ENCODE assay signal across 23 mouse cellular contexts in genomic region chr2:93765721-93766120, GRCm38 (mm10). TPM values are rescaled to one million over a fixed set of nuclear protein-coding genes. Genes with fewer than 3 reads are reported as not detected.
DNase-seq lines count a peak whose midpoint lies in the region; ATAC-seq and TF ChIP-seq lines count a peak whose summit lies in the region.
"Had no signal": no experiment of that assay in that cellular context is flagged by ENCODE, and none has a peak within 500 bp of the region (broad histone marks: within the 10 kb centered on the region; RNA-seq: fewer than 3 reads in every experiment).

No protein-coding gene starts in this region.

- no peak overlapping the region for H3K4me3 ChIP-seq in CH12.LX (replicated peaks in 1 of 3; ENCODE audit: low read depth in 2 of 3, low read length in 2 of 3, poor library complexity in 1 of 3)
- no peak overlapping the region for H3K4me3 ChIP-seq in ES-E14 (ENCODE audit: insufficient read depth in 1 of 2, low read depth in 1 of 2, low read length in 2 of 2, poor library complexity in 1 of 2, severe bottlenecking in 1 of 2)
- no peak overlapping the region for H3K4me3 ChIP-seq in forebrain, embryonic 15.5 days
- H3K4me3 ChIP-seq: embryonic facial prominence, embryonic 13.5 days; embryonic facial prominence, embryonic 15.5 days; erythroblast, embryonic 14.5 days; forebrain, embryonic 10.5 days; forebrain, embryonic 12.5 days had no signal

- in situ Hi-C loops in CH12.LX (cut with MboI; ENCODE audit: low pct_ligation_motif_present, low pct_unique_long_range_greater_than_20kb, low sequenced_read_pairs) (loop anchor here (25.0 kb wide), 1 partner anchor 553 kb away; no protein-coding TSS in a partner anchor), ES-E14 (cut with MboI; ENCODE audit: low sequenced_read_pairs in 2 of 2, unreplicated experiment in 2 of 2) (no loop called here)

- 89% methylated on average over 5 of the region's 5 CpGs for WGBS in forebrain, embryonic 15.5 days

- no peak for TF ChIP-seq RAD21 in CH12.LX (IDR thresholded peaks at IDR 0.05; ENCODE audit: low read depth, low read length)

- no peak for TF ChIP-seq EP300 in CH12.LX (IDR thresholded peaks at IDR 0.05; ENCODE audit: low read length)

- H3K4me1 ChIP-seq in CH12.LX (ENCODE audit: control insufficient read depth in 1 of 2, insufficient read depth in 2 of 2) (peaks cover 2 to 31% of the 10 kb centered on the region in 2 experiments; a peak in 3 of 4 replicates), ES-E14 (ENCODE audit: control insufficient read depth in 2 of 2, insufficient read depth in 2 of 2, low read length in 2 of 2, poor library complexity in 1 of 2) (no peaks in the 10 kb centered on the region)
- no peaks in the 10 kb centered on the region for H3K4me1 ChIP-seq in forebrain, embryonic 15.5 days
- H3K4me1 ChIP-seq: forebrain, embryonic 12.5 days had no signal

- no peaks in the 10 kb centered on the region for H3K27me3 ChIP-seq in CH12.LX (replicated peaks)
- H3K27me3 ChIP-seq in forebrain, embryonic 15.5 days: no peaks in the 10 kb centered on the region
- H3K27me3 ChIP-seq: embryonic facial prominence, embryonic 13.5 days; embryonic facial prominence, embryonic 15.5 days; forebrain, embryonic 12.5 days; Patski had no signal

- H3K4me2 ChIP-seq in CH12.LX (ENCODE audit: insufficient read depth, low read depth, poor library complexity, severe bottlenecking): no peak overlapping the region
- no peak overlapping the region for H3K4me2 ChIP-seq in forebrain, embryonic 15.5 days (replicated peaks)
- H3K4me2 ChIP-seq: embryonic facial prominence, embryonic 13.5 days; embryonic facial prominence, embryonic 15.5 days; forebrain, embryonic 12.5 days had no signal

- dilution Hi-C loops in CH12.LX (cut with MboI; ENCODE audit: extremely low pct_ligation_motif_present, extremely low pct_unique_long_range_greater_than_20kb, low sequenced_read_pairs): no loop called here

- no peak for TF ChIP-seq POLR2A in CH12.LX (IDR thresholded peaks at IDR 0.05; ENCODE audit: low read depth, low read length)

- DNase-seq in CH12.LX (ENCODE audit: extremely low read depth) (no peak), ES-E14 (ENCODE audit: low read depth, low spot score) (no peak)
- peak; percentile 12 for DNase-seq in T-cell, adult 2 months (ENCODE audit: low spot score)
- DNase-seq in urinary bladder, postnatal 25 days (ENCODE audit: low spot score): no peak
- DNase-seq: adrenal gland, adult 2 months; adrenal gland, postnatal 10 days; adrenal gland, postnatal 25 days; cerebellum, adult 11 months; cerebellum, adult 18-20 months; cerebellum, adult 8-10 months; cerebellum, adult 9-11 months; cerebellum, postnatal 14 days; cerebellum, postnatal 36 days; embryo, embryonic 11 days; forebrain, postnatal 0 days had no signal

- H3K27ac ChIP-seq in CH12.LX (ENCODE audit: insufficient read depth, low read depth) (no peak overlapping the region), ES-E14 (ENCODE audit: insufficient read depth, low read depth, low read length, poor library complexity, severe bottlenecking) (0 out of 2 replicates have a peak overlapping the region, but pooled peaks have one; percentile 11)
- no peak overlapping the region for H3K27ac ChIP-seq in forebrain, embryonic 15.5 days (replicated peaks)
- H3K27ac ChIP-seq: embryonic facial prominence, embryonic 13.5 days; embryonic facial prominence, embryonic 15.5 days; forebrain, embryonic 10.5 days; forebrain, embryonic 12.5 days had no signal

- H3K9ac ChIP-seq in CH12.LX (ENCODE audit: insufficient read depth, low read depth): no peak overlapping the region
- no peak overlapping the region for H3K9ac ChIP-seq in ES-E14 (ENCODE audit: insufficient read depth, low read depth, low read length, poor library complexity, severe bottlenecking)
- H3K9ac ChIP-seq in forebrain, embryonic 15.5 days (replicated peaks): no peak overlapping the region
- H3K9ac ChIP-seq: embryonic facial prominence, embryonic 13.5 days; embryonic facial prominence, embryonic 15.5 days; forebrain, embryonic 12.5 days; forebrain, postnatal 0 days had no signal

- H3K36me3 ChIP-seq in CH12.LX (replicated peaks in 1 of 2; ENCODE audit: control insufficient read depth in 1 of 2, insufficient read depth in 1 of 2, low read length in 1 of 2) (peaks cover 2 to 41% of the 10 kb centered on the region in 2 experiments), ES-E14 (ENCODE audit: control insufficient read depth, insufficient read depth, low read length, poor library complexity, severe bottlenecking) (no peaks in the 10 kb centered on the region; the same call in 1 of the 2 replicates)
- H3K36me3 ChIP-seq in forebrain, embryonic 15.5 days: peaks cover 9% of the 10 kb centered on the region; the same call in 1 of the 2 replicates

- no peak for ATAC-seq in forebrain, embryonic 15.5 days (replicated peaks)
- ATAC-seq: forebrain, embryonic 14.5 days; forebrain, postnatal 0 days; Patski had no signal

- no peaks in the 10 kb centered on the region for H3K79me2 ChIP-seq in CH12.LX (replicated peaks; ENCODE audit: control insufficient read depth, extremely low read depth, insufficient read depth, poor library complexity, severe bottlenecking)

- no peak for TF ChIP-seq CTCF in CH12.LX (conservative IDR thresholded peaks at IDR 0.05 in 1 of 2, IDR thresholded peaks at IDR 0.05 in 1 of 2; ENCODE audit: low read depth in 2 of 2, low read length in 2 of 2)

- H3K9me3 ChIP-seq in CH12.LX (replicated peaks; ENCODE audit: low read length): no peaks in the 10 kb centered on the region
- H3K9me3 ChIP-seq in ES-E14 (ENCODE audit: control insufficient read depth, insufficient read depth, low read depth, low read length): no peaks in the 10 kb centered on the region
- H3K9me3 ChIP-seq in forebrain, embryonic 15.5 days: no peaks in the 10 kb centered on the region
- H3K9me3 ChIP-seq: embryonic facial prominence, embryonic 13.5 days; embryonic facial prominence, embryonic 15.5 days; forebrain, embryonic 12.5 days had no signal

TF ChIP-seq in CH12.LX, 34 proteins besides CTCF, POLR2A, EP300 and RAD21:
- TF ChIP-seq KAT2A (IDR thresholded peaks at IDR 0.05; ENCODE audit: insufficient replicate concordance, low read length) (no peak), MAFK (IDR thresholded peaks at IDR 0.05; ENCODE audit: insufficient replicate concordance, low read length) (peak; percentile 96), SIN3A (IDR thresholded peaks at IDR 0.05; ENCODE audit: low read length) (no peak)

TF ChIP-seq in ES-E14, 5 proteins besides CTCF, POLR2A, EP300 and RAD21:
- TF ChIP-seq CHD2 (IDR thresholded peaks at IDR 0.05; ENCODE audit: low read depth, low read length) (no peak), ZNF384 (IDR thresholded peaks at IDR 0.05; ENCODE audit: low read depth, low read length) (no peak), HCFC1 (IDR thresholded peaks at IDR 0.05; ENCODE audit: borderline replicate concordance, insufficient read depth, low read length) (no peak), ZC3H11A (IDR thresholded peaks at IDR 0.05; ENCODE audit: borderline replicate concordance, low read depth, low read length) (no peak), MAFK (IDR thresholded peaks at IDR 0.05; ENCODE audit: insufficient read depth, low read depth, low read length) (peak; percentile 96)

RNA-seq across cellular contexts. Expression of gene Ext2, which starts 56.6 kb away (rescaled TPM):
- 21.7 and 26.9 TPM in 2 replicates for total RNA-seq in CH12.LX (2012; rRNA removed)
- total RNA-seq in CH12.LX (2014; rRNA removed): 18.7 and 20.2 TPM in 2 replicates
- 30.4 and 33.1 TPM in 2 replicates for polyA plus RNA-seq in CH12.LX (2012; ENCODE audit: insufficient read length, low read depth)
- total RNA-seq in ES-E14 (2012; rRNA removed): 49.9 and 67.4 TPM in 2 replicates
- polyA plus RNA-seq in forebrain, embryonic 15.5 days (2015; fragmentation: Nextera tagmentation; extraction: Ambion mirVana): 64.2 and 64.8 TPM in 2 replicates
